Mouse (Mus musculus): Measurements from ENCODE around the gene Tmem104. TPM values are rescaled to one million over a fixed set of nuclear protein-coding genes. Genes with fewer than 3 reads are reported as not detected.

The Tmem104 gene
- total RNA-seq, 2 experiments from 2014 or later = 4.5 to 6.0 TPM

DNA sequence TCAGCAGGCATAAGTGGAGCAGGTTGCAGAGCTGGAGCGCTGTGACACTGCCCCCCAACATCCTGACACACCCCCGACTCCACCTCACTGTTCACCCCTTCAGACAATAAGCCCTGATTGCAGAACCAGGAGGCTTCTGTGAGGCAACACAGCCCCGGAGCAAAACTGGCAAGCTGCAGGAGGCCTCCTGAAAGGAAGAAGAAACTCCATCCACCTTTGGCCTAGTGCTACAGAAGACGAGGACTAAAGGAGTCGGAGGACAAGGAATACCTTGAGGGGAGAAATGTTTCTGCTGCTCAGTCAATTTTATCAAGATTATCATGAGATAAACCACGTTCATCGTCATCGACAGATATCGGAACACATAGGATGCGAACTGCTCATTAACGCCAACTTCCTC, 108.7 kb downstream of the Tmem104 start:
- intact Hi-C loops (cut with DNase I) = no loop called here
- DNase-seq = no peak

Small RNA genes lying within 50 kb of the gene (microRNA-seq; reads per million reads assigned to microRNA genes)
- gene Gm25837 = 0 reads per million in 2 experiments

Other genes starting within 250 kb of the Tmem104 start
- gene Cd300c, start 218.3 kb upstream of the Tmem104 start, total RNA-seq (2021) = not detected
- under 1 TPM; 0.15 to 0.18 TPM for gene Cd300ld, start 197.6 kb upstream of the Tmem104 start, total RNA-seq (2021)
- gene Cd300c2, start 185.6 kb upstream of the Tmem104 start, total RNA-seq (2021) = under 1 TPM in 1 of 2 experiments, not detected in 1; 0.94 TPM
- not detected for gene Cd300ld2, start 171.3 kb upstream of the Tmem104 start, total RNA-seq (2021)
- under 1 TPM in 1 of 2 experiments, not detected in 1; 0.35 TPM for gene Cd300ld4, start 160.5 kb upstream of the Tmem104 start, total RNA-seq (2021)
- 1 to 10 TPM in 1 of 2 experiments, not detected in 1; 2.4 TPM for gene Cd300ld5, start 149.7 kb upstream of the Tmem104 start, total RNA-seq (2021)
- gene Cd300ld3, start 139.1 kb upstream of the Tmem104 start, total RNA-seq (2021) = 1 to 10 TPM; 1.2 to 2.7 TPM
- not detected for gene Cd300e, start 125.3 kb upstream of the Tmem104 start, total RNA-seq (2021)
- under 1 TPM; 0.10 to 0.43 TPM for gene Rab37, start 96.1 kb upstream of the Tmem104 start, total RNA-seq (2021)
- gene Cd300lf, start 53.5 kb upstream of the Tmem104 start, total RNA-seq (2021) = not detected
- 1 to 10 TPM; 2.3 to 3.1 TPM for gene Slc9a3r1, start 24.1 kb upstream of the Tmem104 start, total RNA-seq (2021)
- 10 to 100 TPM; 10.6 to 12.9 TPM for gene Nat9, start 372 bp downstream of the Tmem104 start, total RNA-seq (2021)
- not detected for gene Grin2c, start 79.8 kb downstream of the Tmem104 start, total RNA-seq (2021)
- 1 to 10 TPM; 3.6 to 4.4 TPM for gene Fdxr, start 89.6 kb downstream of the Tmem104 start, total RNA-seq (2021)
- gene Fads6, start 110.2 kb downstream of the Tmem104 start, total RNA-seq (2021) = 1 to 10 TPM; 2.4 to 3.5 TPM
- gene Otop2, start 119.7 kb downstream of the Tmem104 start, total RNA-seq (2021) = not detected
- gene Ush1g, start 134.6 kb downstream of the Tmem104 start, total RNA-seq (2021) = 1 to 10 TPM in 1 of 2 experiments, under 1 TPM in 1; 0.72 to 1.3 TPM
- not detected for gene Otop3, start 147.2 kb downstream of the Tmem104 start, total RNA-seq (2021)
- 1 to 10 TPM; 2.0 TPM for gene Hid1, start 180.3 kb downstream of the Tmem104 start, total RNA-seq (2021)
- 1 to 10 TPM; 2.1 to 2.6 TPM for gene Cdr2l, start 194.4 kb downstream of the Tmem104 start, total RNA-seq (2021)
- 10 to 100 TPM; 86.7 to 98.5 TPM for gene Mrpl58, start 216.3 kb downstream of the Tmem104 start, total RNA-seq (2021)
- gene Atp5h, start 232.5 kb downstream of the Tmem104 start, total RNA-seq (2021) = 100 to 1,000 TPM; 770 to 834 TPM
- 10 to 100 TPM; 12.7 to 12.9 TPM for gene Kctd2, start 232.6 kb downstream of the Tmem104 start, total RNA-seq (2021)